Mouse (Mus musculus): ENCODE data around the gene Ogdh. TPM values are rescaled to one million over a fixed set of nuclear protein-coding genes. Genes with fewer than 3 reads are reported as not detected.
A peak's percentile ranks its signal among the peaks of the same experiment; 100 is the strongest.

The Ogdh gene
- polyA plus RNA-seq, 1 experiment from 2014 or later, result 100 TPM

DNA sequence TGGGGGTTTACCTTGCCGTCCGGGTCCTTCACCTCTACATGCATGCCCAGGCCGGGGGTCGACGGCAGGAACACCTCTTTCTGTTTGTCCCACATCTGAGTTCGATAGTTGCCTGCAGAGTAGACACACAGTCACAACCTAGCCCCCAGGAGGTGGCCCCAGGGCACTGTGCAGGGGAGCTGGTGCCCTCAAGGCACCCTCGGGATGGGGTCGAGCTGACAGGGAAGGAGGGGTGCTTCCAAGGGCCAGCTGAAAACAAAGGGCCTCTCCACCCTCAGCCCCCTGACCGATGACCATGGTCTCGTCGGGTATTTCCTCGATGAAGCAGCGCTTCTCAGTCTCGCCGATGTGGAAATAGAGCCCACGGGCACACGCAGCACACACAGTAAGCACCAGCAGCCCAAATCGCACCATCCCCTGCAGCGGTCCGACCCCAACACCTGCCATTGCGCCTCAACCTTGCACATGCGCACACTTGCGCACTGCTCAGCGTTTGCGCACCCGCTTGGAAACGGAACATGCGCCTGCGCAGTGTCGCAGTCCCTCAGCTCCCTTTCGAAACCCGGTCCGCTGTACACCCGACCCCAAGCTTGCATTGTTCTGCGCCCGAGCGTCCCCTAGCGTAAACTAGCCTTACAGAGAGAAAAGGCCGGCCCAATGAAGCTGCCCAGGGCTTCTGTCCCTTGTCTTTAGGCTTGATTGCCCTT lies 16.9 kb upstream of the Ogdh start, which contains the start of gene Tmed4:
Gene Tmed4 (minus strand): TSS at position 484 of the 707 bp plus-strand sequence.
- peaks cover 10% of the 10 kb centered on the region; the same call in 1 of the 2 replicates for H3K36me3 ChIP-seq
- peak within 1 kb of the TSS; percentile 51; the same call in 1 of the 2 replicates for H3K27ac ChIP-seq
- peak within 1 kb of the TSS; percentile 87 for H3K9ac ChIP-seq
- peak within 1 kb of the TSS; percentile 83 for H3K4me2 ChIP-seq
- ATAC-seq (ENCODE audit: insufficient read depth, low FRiP score, low read depth), result peak; percentile 97
- no peaks in the 10 kb centered on the region for H3K9me3 ChIP-seq
- under 1% methylated on average over 39 of the region's 39 CpGs for WGBS
- H3K4me3 ChIP-seq (replicated peaks), result peak within 1 kb of the TSS; percentile 92
- no peaks in the 10 kb centered on the region for H3K27me3 ChIP-seq (replicated peaks)
- peaks cover 16% of the 10 kb centered on the region; the same call in 1 of the 2 replicates for H3K4me1 ChIP-seq

DNA sequence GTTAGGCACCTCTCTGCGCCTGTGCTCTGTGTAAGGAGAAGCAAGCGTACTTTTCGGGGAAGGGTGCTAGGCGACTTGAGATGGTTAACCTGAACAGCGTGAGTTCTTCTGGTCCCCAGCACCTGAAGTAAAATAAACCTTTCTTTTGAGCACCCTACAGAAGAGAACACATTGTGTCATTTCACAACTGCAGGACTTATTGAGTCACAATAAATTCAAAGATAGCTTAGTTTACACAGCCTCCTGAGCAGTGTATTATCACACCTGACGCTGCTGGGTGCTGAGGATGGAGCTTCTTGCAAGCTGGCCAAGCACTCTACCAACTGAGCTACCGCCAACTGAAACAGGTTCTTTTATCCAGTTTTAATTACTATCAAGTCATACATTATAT lies 16.3 kb upstream of the Ogdh start:
- Histone ChIP-seq H3K4me1 (peaks cover 16% of the 10 kb centered on the region; the same call in 1 of the 2 replicates), H3K36me3 (peaks cover 10% of the 10 kb centered on the region; the same call in 1 of the 2 replicates), H3K27me3 (replicated peaks) (no peaks in the 10 kb centered on the region), H3K27ac (0 out of 2 replicates have a peak overlapping the region, but pooled peaks have one; percentile 51), H3K4me2 (peak overlapping the region; percentile 83), H3K9ac (peak overlapping the region; percentile 11; the same call in 1 of the 2 replicates), H3K4me3 (replicated peaks) (peak overlapping the region; percentile 92), H3K9me3 (no peaks in the 10 kb centered on the region)
- WGBS, result 20% methylated on average over 7 of the region's 7 CpGs
- ATAC-seq (ENCODE audit: insufficient read depth, low FRiP score, low read depth), result peak; percentile 5; the same call in 1 of the 2 replicates

DNA sequence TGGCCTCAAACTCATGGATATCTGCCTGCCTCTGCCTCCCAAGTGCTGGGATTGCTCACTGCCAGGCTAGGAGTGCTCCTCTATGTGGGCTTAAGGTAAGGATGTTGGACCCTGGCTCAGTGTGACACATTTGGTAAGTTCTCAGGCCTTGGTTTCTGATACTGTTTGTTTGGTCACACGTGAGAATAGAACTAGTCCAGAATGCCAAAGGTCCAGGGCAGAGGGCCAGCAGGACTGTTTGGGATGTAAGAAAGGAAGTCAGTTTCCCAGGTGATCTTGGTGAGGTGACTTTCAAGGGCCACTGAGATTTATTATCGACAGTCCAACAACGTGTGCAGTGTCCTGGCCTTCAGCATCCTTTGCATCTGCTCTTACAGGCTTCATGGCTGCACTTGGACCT lies 15.0 kb upstream of the Ogdh start:
- ATAC-seq (ENCODE audit: insufficient read depth, low FRiP score, low read depth), result no peak
- WGBS, result 62% methylated on average over 3 of the region's 3 CpGs
- Histone ChIP-seq H3K4me1 (peaks cover 16% of the 10 kb centered on the region; the same call in 1 of the 2 replicates), H3K9ac (no peak overlapping the region), H3K27ac (no peak overlapping the region), H3K4me2 (no peak overlapping the region), H3K36me3 (peaks cover 6% of the 10 kb centered on the region; the same call in 1 of the 2 replicates), H3K4me3 (replicated peaks) (no peak overlapping the region), H3K27me3 (replicated peaks) (no peaks in the 10 kb centered on the region), H3K9me3 (no peaks in the 10 kb centered on the region)

GRCm38 (mm10) chr11:6282940-6283339 lies 8.5 kb upstream of the Ogdh start:
- no peaks in the 10 kb centered on the region for H3K4me1 ChIP-seq
- WGBS, result 59% methylated on average over 3 of the region's 3 CpGs
- no peaks in the 10 kb centered on the region for H3K27me3 ChIP-seq (replicated peaks)
- ATAC-seq (ENCODE audit: insufficient read depth, low FRiP score, low read depth), result no peak
- no peaks in the 10 kb centered on the region for H3K36me3 ChIP-seq
- H3K4me3 ChIP-seq (replicated peaks), result no peak overlapping the region
- no peak overlapping the region for H3K27ac ChIP-seq
- no peak overlapping the region for H3K4me2 ChIP-seq
- no peak overlapping the region for H3K9ac ChIP-seq
- no peaks in the 10 kb centered on the region for H3K9me3 ChIP-seq

- Histone ChIP-seq H3K4me3 (replicated peaks) (no peak overlapping the region), H3K4me2 (no peak overlapping the region), H3K27me3 (replicated peaks) (no peaks in the 10 kb centered on the region), H3K9ac (no peak overlapping the region), H3K4me1 (no peaks in the 10 kb centered on the region; the same call in 1 of the 2 replicates), H3K9me3 (no peaks in the 10 kb centered on the region), H3K36me3 (no peaks in the 10 kb centered on the region), H3K27ac (no peak overlapping the region)
- ATAC-seq (ENCODE audit: insufficient read depth, low FRiP score, low read depth), result no peak
- 91% methylated on average over 3 of the region's 3 CpGs for WGBS
Measured at GRCm38 (mm10) chr11:6290138-6290537, 1.3 kb upstream of the Ogdh start.

- no peaks in the 10 kb centered on the region; the same call in 1 of the 2 replicates for H3K4me1 ChIP-seq
- H3K4me2 ChIP-seq, result peak overlapping the region; percentile 69
- peak overlapping the region; percentile 47; the same call in 1 of the 2 replicates for H3K9ac ChIP-seq
- no peaks in the 10 kb centered on the region for H3K9me3 ChIP-seq
- H3K27ac ChIP-seq, result peak overlapping the region; percentile 91
- no peaks in the 10 kb centered on the region for H3K36me3 ChIP-seq
- WGBS, result 25% methylated on average over 3 of the region's 3 CpGs
- ATAC-seq (ENCODE audit: insufficient read depth, low FRiP score, low read depth), result no peak
- H3K27me3 ChIP-seq (replicated peaks), result no peaks in the 10 kb centered on the region
- peak overlapping the region; percentile 72 for H3K4me3 ChIP-seq (replicated peaks)
Measured at GRCm38 (mm10) chr11:6290883-6291282, 550 bp upstream of the Ogdh start.

DNA sequence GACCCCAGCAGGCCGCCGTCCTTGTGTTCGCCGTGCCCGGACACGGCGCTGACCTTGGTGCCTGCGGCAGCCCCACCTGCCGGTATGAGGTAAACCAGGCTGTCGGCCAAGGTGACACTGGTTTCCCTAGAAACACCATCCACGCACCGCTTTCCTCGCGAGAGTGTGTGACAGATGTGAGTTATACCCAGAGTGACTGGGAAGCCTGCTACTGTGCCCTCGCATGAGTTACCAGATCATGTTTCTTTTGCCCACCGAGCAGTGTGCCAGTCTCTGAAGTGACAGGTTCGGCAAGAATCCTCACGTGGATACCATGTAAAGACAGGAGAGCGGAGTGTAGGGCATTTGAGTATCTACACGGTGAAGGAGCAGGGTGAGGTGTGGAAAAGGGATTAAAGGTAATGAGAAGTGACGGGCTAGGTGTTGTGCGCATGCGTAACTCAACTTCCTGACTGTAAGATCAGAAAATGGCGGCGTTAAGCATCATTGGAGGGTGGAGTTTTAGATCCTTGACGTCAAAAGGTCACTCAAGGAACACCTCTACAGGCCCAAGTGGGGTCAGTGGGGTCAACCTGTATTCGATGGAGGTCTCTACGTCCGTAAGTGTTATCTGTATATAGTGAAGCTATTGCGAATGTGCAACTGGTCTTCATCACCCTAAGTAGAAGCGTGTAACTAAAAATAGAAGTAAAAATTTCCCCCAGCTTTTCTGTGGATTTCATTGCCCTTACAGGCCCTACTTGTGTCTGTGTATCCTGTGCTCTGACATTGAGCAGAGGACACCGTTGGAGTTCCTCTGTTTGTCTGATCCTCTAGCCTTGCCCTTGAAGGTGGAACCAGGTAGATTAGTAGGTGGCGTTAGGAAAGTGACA lies 919 bp downstream of the Ogdh start:
- Histone ChIP-seq H3K27ac (peak overlapping the region; percentile 91), H3K9me3 (no peaks in the 10 kb centered on the region), H3K4me1 (no peaks in the 10 kb centered on the region; the same call in 1 of the 2 replicates), H3K4me3 (replicated peaks) (peak overlapping the region; percentile 72), H3K36me3 (no peaks in the 10 kb centered on the region), H3K27me3 (replicated peaks) (no peaks in the 10 kb centered on the region), H3K9ac (peak overlapping the region; percentile 47; the same call in 1 of the 2 replicates), H3K4me2 (peak overlapping the region; percentile 66)
- WGBS, result 12% methylated on average over 33 of the region's 33 CpGs
- peak; percentile 4; the same call in 1 of the 2 replicates for ATAC-seq (ENCODE audit: insufficient read depth, low FRiP score, low read depth)

DNA sequence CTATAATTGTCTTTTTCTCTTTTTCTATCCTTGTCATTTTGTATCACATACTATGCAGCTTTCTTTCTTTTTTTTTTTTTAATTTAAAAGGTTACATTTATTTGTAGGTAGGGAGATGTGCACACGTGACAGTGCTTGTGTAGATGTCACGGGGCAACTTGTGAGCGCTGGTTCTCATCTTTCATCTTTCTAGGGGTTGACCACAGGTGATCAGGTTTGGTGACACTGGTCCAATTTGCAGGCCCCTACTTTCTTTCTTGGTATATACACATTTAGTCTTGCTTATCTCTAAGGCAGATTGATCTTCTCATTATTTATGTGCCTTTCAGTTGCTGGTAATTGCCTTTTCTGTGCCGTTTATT lies 1.5 kb downstream of the Ogdh start:
- WGBS, result 87% methylated on average over 4 of the region's 4 CpGs
- H3K9ac ChIP-seq, result no peak overlapping the region
- no peak for ATAC-seq (ENCODE audit: insufficient read depth, low FRiP score, low read depth)

DNA sequence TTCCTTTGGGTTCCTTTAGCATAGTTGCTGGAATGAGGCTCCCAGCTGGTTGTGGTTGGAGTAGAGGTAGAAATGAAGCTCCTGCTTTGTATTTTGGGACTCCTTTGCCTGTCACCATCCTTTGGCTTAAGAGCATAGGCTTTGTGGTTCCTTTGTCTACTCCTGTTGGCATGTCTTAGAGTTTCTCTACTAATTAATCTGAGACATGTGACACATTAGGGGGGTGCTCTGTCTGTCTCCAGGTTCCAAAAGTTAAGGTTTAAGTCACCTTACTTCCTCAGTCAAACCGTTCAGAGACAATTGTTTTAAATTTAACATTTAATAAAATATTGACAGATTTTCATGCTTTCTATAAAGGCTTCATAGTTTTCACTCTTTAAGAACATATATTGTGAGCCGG lies 2.2 kb downstream of the Ogdh start:
- Histone ChIP-seq H3K4me1 (no peaks in the 10 kb centered on the region; the same call in 1 of the 2 replicates), H3K9ac (no peak overlapping the region), H3K36me3 (0 out of 2 replicates have a peak, but pooled peaks cover 3% of the 10 kb centered on the region), H3K27ac (no peak overlapping the region), H3K4me2 (no peak overlapping the region), H3K9me3 (no peaks in the 10 kb centered on the region), H3K4me3 (replicated peaks) (no peak overlapping the region), H3K27me3 (replicated peaks) (no peaks in the 10 kb centered on the region)
- 94% methylated on average over 2 of the region's 2 CpGs for WGBS
- no peak for ATAC-seq (ENCODE audit: insufficient read depth, low FRiP score, low read depth)

More for the DNA sequence above, 1.5 kb downstream of the Ogdh start:
- no peak overlapping the region for H3K27ac ChIP-seq
- no peaks in the 10 kb centered on the region for H3K27me3 ChIP-seq (replicated peaks)
- H3K9me3 ChIP-seq, result no peaks in the 10 kb centered on the region
- H3K4me2 ChIP-seq, result peak overlapping the region; percentile 66
- H3K4me1 ChIP-seq, result no peaks in the 10 kb centered on the region; the same call in 1 of the 2 replicates
- peak overlapping the region; percentile 72 for H3K4me3 ChIP-seq (replicated peaks)
- 0 out of 2 replicates have a peak, but pooled peaks cover 3% of the 10 kb centered on the region for H3K36me3 ChIP-seq

DNA sequence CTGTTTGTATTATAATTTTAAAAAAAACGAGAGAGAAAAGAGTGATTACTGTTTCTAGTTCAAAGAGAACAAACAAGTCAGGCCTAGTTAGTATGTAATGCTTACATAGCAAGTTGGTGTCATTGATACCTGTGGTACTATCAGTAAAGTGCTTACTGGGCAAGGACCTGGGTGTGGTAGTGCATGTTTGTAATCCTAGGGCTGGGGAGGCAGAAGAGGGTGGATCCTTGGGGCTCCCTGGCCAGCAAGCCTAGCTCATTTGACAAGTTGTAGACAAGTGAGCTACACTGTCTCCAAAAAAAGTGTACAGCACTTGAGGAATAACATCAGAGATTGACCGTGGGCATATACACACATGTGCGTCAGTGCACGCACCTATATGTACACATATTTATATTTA lies 3.2 kb downstream of the Ogdh start:
- Histone ChIP-seq H3K27ac (no peak overlapping the region), H3K4me3 (replicated peaks) (no peak overlapping the region), H3K27me3 (replicated peaks) (no peaks in the 10 kb centered on the region), H3K9me3 (no peaks in the 10 kb centered on the region), H3K4me2 (no peak overlapping the region), H3K4me1 (no peaks in the 10 kb centered on the region; the same call in 1 of the 2 replicates), H3K36me3 (0 out of 2 replicates have a peak, but pooled peaks cover 10% of the 10 kb centered on the region), H3K9ac (no peak overlapping the region)
- peak; percentile 30; the same call in 1 of the 2 replicates for ATAC-seq (ENCODE audit: insufficient read depth, low FRiP score, low read depth)
- 87% methylated on average over 4 of the region's 4 CpGs for WGBS

DNA sequence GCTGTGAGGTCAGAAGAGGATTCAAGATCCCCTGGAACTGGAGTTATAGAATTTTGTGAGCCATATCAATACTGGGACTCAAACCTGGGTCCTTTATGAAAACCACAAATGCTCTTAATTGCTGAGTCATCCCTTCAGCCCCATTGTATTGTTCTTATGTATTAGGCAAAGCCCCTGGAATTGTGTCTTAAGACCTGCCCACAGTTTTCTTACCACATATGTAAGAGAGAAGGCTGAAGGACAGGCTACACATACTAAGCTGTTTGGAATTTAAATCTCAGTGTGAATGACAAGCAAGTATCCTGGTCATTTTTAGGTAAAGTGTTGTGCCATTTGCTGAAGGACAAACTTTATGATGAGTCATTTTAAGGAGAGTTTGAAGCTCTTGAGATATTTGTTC lies 4.6 kb downstream of the Ogdh start:
- H3K9me3 ChIP-seq, result no peaks in the 10 kb centered on the region
- no peak overlapping the region for H3K4me2 ChIP-seq
- H3K36me3 ChIP-seq, result peaks cover 23% of the 10 kb centered on the region; the same call in 1 of the 2 replicates
- H3K4me1 ChIP-seq, result no peaks in the 10 kb centered on the region; the same call in 1 of the 2 replicates
- no peak overlapping the region for H3K4me3 ChIP-seq (replicated peaks)
- no peak overlapping the region for H3K27ac ChIP-seq
- no peak for ATAC-seq (ENCODE audit: insufficient read depth, low FRiP score, low read depth)
- H3K27me3 ChIP-seq (replicated peaks), result no peaks in the 10 kb centered on the region
- H3K9ac ChIP-seq, result no peak overlapping the region
